10 mouse cellular contexts compared by ENCODE assay signal in genomic region chr15:91046506-91046905, GRCm38 (mm10). TPM values are rescaled to one million over a fixed set of nuclear protein-coding genes. Genes with fewer than 3 reads are reported as not detected.
A peak's percentile ranks its signal among the peaks of the same experiment; 100 is the strongest.
DNase-seq lines count a peak whose midpoint lies in the region; ATAC-seq lines count a peak whose summit lies in the region.
"Had no signal": no experiment of that assay in that cellular context is flagged by ENCODE, and none has a peak within 500 bp of the region (broad histone marks: within the 10 kb centered on the region; RNA-seq: fewer than 3 reads in every experiment).

No protein-coding gene starts in this region.

- no peak overlapping the region for H3K4me3 ChIP-seq in kidney, embryonic 16.5 days (ENCODE audit: low read length)
- H3K4me3 ChIP-seq: embryonic facial prominence, embryonic 12.5 days; myocyte had no signal

- 60% methylated on average over 8 of the region's 8 CpGs for WGBS in kidney, embryonic 16.5 days

- H3K9ac ChIP-seq in kidney, embryonic 16.5 days (replicated peaks; ENCODE audit: low read length), result no peak overlapping the region
- H3K9ac ChIP-seq: embryonic facial prominence, embryonic 12.5 days had no signal

- H3K27ac ChIP-seq in kidney, embryonic 16.5 days (ENCODE audit: low read length), result no peak overlapping the region
- H3K27ac ChIP-seq: embryonic facial prominence, embryonic 12.5 days had no signal

- no peaks in the 10 kb centered on the region for H3K36me3 ChIP-seq in kidney, embryonic 16.5 days (ENCODE audit: insufficient read depth, low read length)
- H3K36me3 ChIP-seq: embryonic facial prominence, embryonic 12.5 days had no signal

- H3K4me2 ChIP-seq in kidney, embryonic 16.5 days (replicated peaks; ENCODE audit: low read depth, low read length), result no peak overlapping the region
- H3K4me2 ChIP-seq: embryonic facial prominence, embryonic 12.5 days had no signal

- H3K27me3 ChIP-seq in kidney, embryonic 16.5 days (ENCODE audit: insufficient read depth, low read length), result no peaks in the 10 kb centered on the region
- H3K27me3 ChIP-seq: embryonic facial prominence, embryonic 12.5 days had no signal

- H3K9me3 ChIP-seq in kidney, embryonic 16.5 days (ENCODE audit: low read length), result no peaks in the 10 kb centered on the region
- H3K9me3 ChIP-seq: embryonic facial prominence, embryonic 12.5 days had no signal

- peak; percentile 33; the same call in 1 of the 2 replicates for ATAC-seq in kidney, embryonic 16.5 days (ENCODE audit: low FRiP score, low TSS enrichment)

- H3K4me1 ChIP-seq in kidney, embryonic 16.5 days (ENCODE audit: insufficient read depth, low read length), result peaks cover 8% of the 10 kb centered on the region; the same call in 1 of the 2 replicates

- intact Hi-C loops in left cerebral cortex, postnatal 36 days (cut with DNase I), result loop anchor here (5.0 kb wide), 1 partner anchor 54 kb away; no protein-coding TSS in a partner anchor

- DNase-seq in adrenal gland, adult 8-10 months, result peak; percentile 9
- DNase-seq in adrenal gland, postnatal 4 days (ENCODE audit: low spot score in 2 of 2), result no peak
- peak; percentile 28 for DNase-seq in ZHBTc4 (ENCODE audit: low read depth, low spot score)
- DNase-seq in lung, postnatal 36 days, result peak; percentile 65
- DNase-seq in heart, adult 18-20 months, result no peak
- DNase-seq in layer of hippocampus, postnatal 25 days (ENCODE audit: extremely low spot score in 1 of 2, low spot score in 1 of 2), result no peak
- no peak for DNase-seq in left cerebral cortex, postnatal 36 days (ENCODE audit: low spot score in 2 of 2)

RNA-seq across cellular contexts. Expression of gene Kif21a, which starts 3.2 kb away (rescaled TPM):
- 10 to 100 TPM; 15.8 to 26.1 (median 21.8) TPM for total RNA-seq in adrenal gland, adult 8-10 months (2022)
- 10 to 100 TPM; 17.1 to 19.9 TPM for total RNA-seq in adrenal gland, postnatal 4 days (2021)
- 9.8 and 11.1 TPM in 2 replicates for polyA plus RNA-seq in kidney, embryonic 16.5 days (2015; fragmentation: Nextera tagmentation; extraction: Ambion mirVana)
- total RNA-seq in heart, adult 18-20 months (2021), result 10 to 100 TPM; 18.4 to 18.5 TPM
- 100 to 1,000 TPM; 104 to 113 TPM for total RNA-seq in layer of hippocampus, postnatal 25 days (2021)
- total RNA-seq in left cerebral cortex, postnatal 36 days (2021), result 100 to 1,000 TPM; 120 to 130 TPM

Comparison
In these comparisons a context has a peak if more than half of its experiments do, and no peak if none do; other contexts are left out.
1. DNase-seq: peak in adrenal gland, adult 8-10 months (single experiment), ZHBTc4 (single experiment) and lung, postnatal 36 days (single experiment); none in adrenal gland, postnatal 4 days (0 of 2), heart, adult 18-20 months (0 of 2), layer of hippocampus, postnatal 25 days (0 of 2) and left cerebral cortex, postnatal 36 days (0 of 2).